Mouse (Mus musculus) CH12.LX (cell line): Measurements from ENCODE around the gene Ints7.

ENCODE experiments used
- CHD2 ChIP-seq: IDR thresholded peaks from 2 replicates; pipeline ENCODE4 v1.6.1; 2011; ENCODE audit warnings: low read length, improper control_type of control experiment
- GABPA ChIP-seq: IDR thresholded peaks from 2 replicates; pipeline ENCODE4 v1.6.1; 2012; ENCODE audit warnings: low read depth, low read length, improper control_type of control experiment, inconsistent platforms; ENCODE audit not compliant: insufficient replicate concordance
- JUND ChIP-seq: conservative IDR thresholded peaks from 2 replicates; pipeline ENCODE4 v1.6.1; 2011; ENCODE audit warnings: low read depth, low read length, improper control_type of control experiment
- MAX ChIP-seq: IDR thresholded peaks from 2 replicates; pipeline ENCODE4 v1.6.1; 2011; ENCODE audit warnings: low read length, improper control_type of control experiment
- NRF1 ChIP-seq: IDR thresholded peaks from 2 replicates; pipeline ENCODE4 v1.6.1; 2014; ENCODE audit warnings: low read depth, mild to moderate bottlenecking, inconsistent platforms, low read length, improper control_type of control experiment, moderate library complexity
- POLR2A ChIP-seq: IDR thresholded peaks from 2 replicates; pipeline ENCODE4 v1.6.1; 2011; ENCODE audit warnings: low read depth, mild to moderate bottlenecking, improper control_type of control experiment, low read length
- SIN3A ChIP-seq: IDR thresholded peaks from 2 replicates; pipeline ENCODE4 v1.6.1; 2012; ENCODE audit warnings: low read length, improper control_type of control experiment, inconsistent platforms
- USF1 ChIP-seq: IDR thresholded peaks from 2 replicates; pipeline ENCODE4 v1.6.1; 2014; ENCODE audit warnings: low read depth, mild to moderate bottlenecking, inconsistent platforms, low read length, improper control_type of control experiment
- ZC3H11A ChIP-seq: IDR thresholded peaks from 2 replicates; pipeline ENCODE4 v1.6.1; 2012; ENCODE audit warnings: low read depth, mild to moderate bottlenecking, inconsistent platforms, low read length, improper control_type of control experiment

- TF ChIP-seq MAX (no peak), ZC3H11A (no peak), CHD2 (no peak), GABPA (no peak), SIN3A (no peak), POLR2A (no peak), NRF1 (no peak), USF1 (no peak), JUND (no peak)
Observed at GRCm38 (mm10) chr1:191596076-191596475, 20.6 kb downstream of the Ints7 start.
